Mouse (Mus musculus) embryonic facial prominence, embryonic 14.5 days (tissue): ENCODE measurements around the gene Gm20449. TPM values are rescaled to one million over a fixed set of nuclear protein-coding genes. Genes with fewer than 3 reads are reported as not detected.
"Not testable (repeated sequence)": the region's sequence is repeated elsewhere in the genome, so short reads cannot be mapped to it uniquely, and the experiment has no call there.

ENCODE experiments used
- ATAC-seq: fragments of 200-750 bp; cut with Nextera tagmentation; 2 replicates; pipeline ENCODE4 v1.8.0; 2017; ENCODE audit warnings: low read depth, moderate number of reproducible peaks, moderate TSS enrichment
- DNase-seq: peaks from one replicate; pipeline ENCODE4 v3.0.0-alpha.2; 2015; ENCODE audit warnings: low spot score
- H3K27ac ChIP-seq: fragments of 300-500 bp; sonication (generic); replicated peaks from 2 replicates; pipeline ENCODE4 v1.5.1; 2014; ENCODE audit warnings: low read depth, mild to moderate bottlenecking, low read length, moderate library complexity
- H3K27me3 ChIP-seq: fragments of 300-500 bp; sonication (generic); replicated peaks from 2 replicates; pipeline ENCODE4 v1.6.1; 2014; ENCODE audit warnings: low read length; ENCODE audit not compliant: control insufficient read depth, insufficient read depth
- H3K36me3 ChIP-seq: fragments of 300-500 bp; sonication (generic); 2 replicates; pipeline ENCODE4 v1.6.1; 2014; ENCODE audit warnings: low read length, mixed read lengths; ENCODE audit not compliant: control insufficient read depth, insufficient read depth
- H3K4me1 ChIP-seq: fragments of 300-500 bp; sonication (generic); 2 replicates; pipeline ENCODE4 v1.6.1; 2014; ENCODE audit warnings: antibody characterized with exemption, low read length; ENCODE audit not compliant: control insufficient read depth, insufficient read depth
- H3K4me2 ChIP-seq: fragments of 300-500 bp; sonication (generic); 2 replicates; pipeline ENCODE4 v1.6.1; 2014; ENCODE audit warnings: low read depth, mild to moderate bottlenecking, low read length, moderate library complexity, mixed read lengths
- H3K4me3 ChIP-seq: fragments of 300-500 bp; sonication (generic); 2 replicates; pipeline ENCODE4 v1.5.1; 2014; ENCODE audit warnings: low read depth, mild to moderate bottlenecking, low read length
- H3K9ac ChIP-seq: fragments of 300-500 bp; sonication (generic); 2 replicates; pipeline ENCODE4 v1.6.1; 2014; ENCODE audit warnings: low read depth, mild to moderate bottlenecking, low read length, moderate library complexity, mixed read lengths
- H3K9me3 ChIP-seq: fragments of 300-500 bp; sonication (generic); 2 replicates; pipeline ENCODE4 v1.6.1; 2016; ENCODE audit warnings: low read length; ENCODE audit not compliant: control insufficient read depth
- WGBS: fragments of 180-500 bp; shearing (Covaris S2); extraction: QIAGEN DNeasy Blood & Tissue Kit; methylation state at CpG from one replicate; pipeline ENCODE4 v1.1.7; 2014; 5-methylcytosine and 5-hydroxymethylcytosine counted together
- polyA plus RNA-seq: library from polyadenylated mRNA; unstranded; fragments of >200 nt; fragmentation: Nextera tagmentation; extraction: Ambion mirVana; gene quantifications from 2 replicates; pipeline ENCODE4 v1.2.1, GENCODE M21; 2014

Gm20449 gene
- polyA plus RNA-seq, 1 experiment from 2014 or later: 0.07 TPM

GRCm38 (mm10) chr7:41451864-41452263, 47.4 kb downstream of the Gm20449 start:
- no peak for DNase-seq

GRCm38 (mm10) chr7:41448596-41448995, 50.6 kb downstream of the Gm20449 start, which contains the start of gene Vmn2r57:
Gene Vmn2r57, minus strand, starts transcription at chr7:41448696.
- not testable (repeated sequence) for H3K4me2 ChIP-seq, H3K27me3 ChIP-seq, H3K27ac ChIP-seq, ATAC-seq, H3K36me3 ChIP-seq, H3K9me3 ChIP-seq, H3K9ac ChIP-seq, H3K4me3 ChIP-seq, H3K4me1 ChIP-seq, DNase-seq
- WGBS: 67% methylated on average over 1 of the region's 1 CpGs

More at GRCm38 (mm10) chr7:41451864-41452263, 47.4 kb downstream of the Gm20449 start:
- H3K4me1 ChIP-seq: no peaks in the 10 kb centered on the region
- no peak overlapping the region for H3K27ac ChIP-seq
- no peak for ATAC-seq
- H3K36me3 ChIP-seq: no peaks in the 10 kb centered on the region
- 0 out of 2 replicates have a peak, but pooled peaks cover 2% of the 10 kb centered on the region for H3K9me3 ChIP-seq
- no peaks in the 10 kb centered on the region for H3K27me3 ChIP-seq
- no peak overlapping the region for H3K9ac ChIP-seq
- no peak overlapping the region for H3K4me3 ChIP-seq
- WGBS: 10% methylated on average over 8 of the region's 10 CpGs
- no peak overlapping the region for H3K4me2 ChIP-seq

DNA sequence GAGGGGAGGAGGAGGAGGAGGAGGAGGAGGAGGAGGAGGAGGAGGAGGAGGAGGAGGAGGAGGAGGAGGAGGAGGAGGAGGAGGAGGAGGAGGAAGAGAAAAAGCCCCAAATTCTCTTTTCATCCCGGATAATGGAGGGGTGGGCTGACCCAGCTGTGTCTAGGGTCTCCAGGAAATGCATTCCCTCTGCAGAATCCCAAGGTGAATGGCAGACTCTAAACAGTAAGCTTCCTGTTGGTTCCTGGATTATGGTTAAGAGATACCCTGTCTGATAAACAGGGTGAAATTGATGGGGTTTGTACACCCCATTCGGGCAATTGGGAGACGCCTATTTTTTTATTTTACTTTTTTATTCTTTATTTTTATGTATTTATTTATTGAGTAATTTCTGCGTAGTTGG, 105.1 kb downstream of the Gm20449 start:
- DNase-seq (no peak), ATAC-seq (no peak)
- Histone ChIP-seq H3K27ac (no peak overlapping the region), H3K36me3 (no peaks in the 10 kb centered on the region), H3K9me3 (no peaks in the 10 kb centered on the region), H3K4me3 (no peak overlapping the region), H3K9ac (no peak overlapping the region), H3K4me1 (no peaks in the 10 kb centered on the region), H3K27me3 (no peaks in the 10 kb centered on the region), H3K4me2 (no peak overlapping the region)
- WGBS: 70% methylated on average over 4 of the region's 4 CpGs

DNA sequence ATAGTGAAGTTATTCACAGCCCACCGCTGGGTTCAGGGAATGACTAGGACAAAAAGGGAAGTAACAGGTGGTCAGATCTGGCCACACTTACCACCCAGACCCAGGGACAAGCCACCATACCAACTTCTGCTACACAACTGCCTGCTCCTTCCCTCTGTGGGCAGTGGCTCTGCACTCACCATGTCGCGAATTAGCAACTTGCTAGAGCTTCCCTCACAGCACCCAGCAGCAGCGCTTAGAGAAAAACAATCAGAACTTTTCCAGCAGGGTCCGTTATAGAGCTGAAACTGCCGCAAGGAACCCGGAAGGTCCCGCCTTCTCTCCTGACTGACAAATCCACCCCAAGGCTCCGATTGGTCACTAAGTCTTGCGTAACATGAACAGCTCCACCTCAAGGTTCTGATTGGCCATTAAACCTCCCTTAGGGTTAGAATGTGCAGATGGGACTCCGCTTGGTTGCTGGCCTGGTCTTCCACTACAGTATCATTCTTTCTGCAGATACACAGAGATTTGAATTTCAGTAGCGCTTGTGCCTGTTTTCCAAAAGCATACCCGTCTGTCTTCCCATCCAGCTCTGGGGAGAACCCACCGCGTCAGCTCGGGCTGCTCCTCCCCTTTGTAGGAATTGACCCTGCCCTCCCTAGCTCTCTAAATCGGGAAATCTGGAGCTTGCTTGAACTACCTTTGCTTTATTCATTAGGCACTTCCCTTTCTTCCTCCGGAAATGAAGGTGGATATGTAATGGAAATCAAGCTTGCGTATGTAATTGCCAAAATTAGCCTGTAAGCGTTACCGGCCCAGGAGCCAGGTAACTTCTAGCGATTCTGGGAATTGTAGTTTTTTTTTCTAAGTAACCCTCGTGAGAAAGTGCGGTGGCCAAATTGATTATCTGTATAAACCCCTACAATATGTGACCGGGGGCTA, 105.9 kb downstream of the Gm20449 start, which contains the start of gene AI987944:
TSS of gene AI987944 (minus strand) at position 332 of the 924 bp plus-strand sequence.
- Histone ChIP-seq H3K4me1 (no peaks in the 10 kb centered on the region), H3K4me3 (peak within 1 kb of the TSS; percentile 62), H3K4me2 (peak within 1 kb of the TSS; percentile 61), H3K27ac (peak within 1 kb of the TSS; percentile 81), H3K9me3 (no peaks in the 10 kb centered on the region), H3K27me3 (no peaks in the 10 kb centered on the region), H3K9ac (peak within 1 kb of the TSS; percentile 71), H3K36me3 (no peaks in the 10 kb centered on the region)
- under 1% methylated on average over 25 of the region's 25 CpGs for WGBS
- ATAC-seq: peak; percentile 100
- peak; percentile 97 for DNase-seq

Other genes with a start within 250 kb of the Gm20449 start
- 11.6 and 13.7 TPM in 2 replicates for gene AI987944, start 106.0 kb downstream of the Gm20449 start, polyA plus RNA-seq
- 0.26 and 0.28 TPM in 2 replicates for gene Vmn2r57, start 50.7 kb downstream of the Gm20449 start, polyA plus RNA-seq
- gene AW146154, start 473 bp upstream of the Gm20449 start, polyA plus RNA-seq: 6.8 and 7.8 TPM in 2 replicates
- not detected in 2 replicates for gene Gm6871, start 74.2 kb upstream of the Gm20449 start, polyA plus RNA-seq
- 12.6 and 12.8 TPM in 2 replicates for gene 2610021A01Rik, start 99.8 kb upstream of the Gm20449 start, polyA plus RNA-seq
- gene Zfp788, start 133.8 kb upstream of the Gm20449 start, polyA plus RNA-seq: 13.6 and 13.8 TPM in 2 replicates